Mouse (Mus musculus) skeletal muscle tissue, adult 2 months (tissue): Measurements from ENCODE around the gene Dusp11.
"Not testable (repeated sequence)": the region's sequence is repeated elsewhere in the genome, so short reads cannot be mapped to it uniquely, and the experiment has no call there.

Experiments
- DNase-seq: peaks from one replicate; pipeline ENCODE4 v3.0.0-alpha.2; 2012; ENCODE audit warnings: low read depth, low spot score

Gene Dusp11

DNA sequence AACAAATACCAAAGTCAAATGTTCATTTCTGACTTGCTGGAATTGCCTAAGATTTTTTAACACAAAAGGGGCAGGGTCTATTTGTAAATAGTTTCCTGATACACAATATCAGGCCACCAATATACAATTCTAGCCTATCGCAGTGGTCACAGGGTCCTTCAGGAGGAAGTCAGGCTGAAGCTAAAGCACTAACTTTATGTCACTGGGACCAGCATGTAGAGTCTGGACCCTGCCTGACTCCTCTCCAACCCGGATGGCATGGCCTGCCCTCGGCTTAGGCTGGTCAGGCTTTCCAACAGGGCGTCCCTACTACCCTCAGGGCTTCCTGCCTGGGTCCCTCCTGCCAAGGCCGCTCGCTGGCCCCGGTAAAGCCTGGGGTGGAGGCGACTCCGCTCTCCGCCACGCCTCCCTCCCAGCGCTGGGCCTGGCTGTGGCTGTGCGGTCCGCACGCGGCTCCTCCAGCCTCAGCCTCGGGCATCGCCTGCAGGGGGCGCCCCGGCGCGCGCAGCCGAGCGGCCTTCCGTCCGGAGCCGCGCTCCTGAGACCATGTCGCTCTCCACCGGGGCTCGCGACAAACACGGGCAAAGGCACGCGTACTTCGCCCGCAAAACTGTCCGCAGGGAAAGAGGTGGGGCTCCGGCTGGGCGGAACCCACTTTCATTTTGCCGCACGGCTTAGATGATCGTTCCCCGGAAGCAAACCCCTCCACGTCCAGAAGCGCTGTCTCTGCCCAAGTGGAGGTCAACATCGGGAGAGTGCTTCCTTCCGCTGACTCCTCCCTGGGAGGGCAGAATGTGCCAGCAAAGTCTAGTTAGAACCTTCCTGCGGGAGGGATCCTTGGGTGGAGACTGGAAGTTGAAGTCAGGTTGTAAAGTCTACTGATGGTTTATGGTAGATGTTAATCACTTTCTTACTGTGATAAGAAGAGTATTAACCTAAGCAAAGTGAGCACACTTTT is 24.7 kb downstream of the Dusp11 start:
- DNase-seq: peak; percentile 84

DNA sequence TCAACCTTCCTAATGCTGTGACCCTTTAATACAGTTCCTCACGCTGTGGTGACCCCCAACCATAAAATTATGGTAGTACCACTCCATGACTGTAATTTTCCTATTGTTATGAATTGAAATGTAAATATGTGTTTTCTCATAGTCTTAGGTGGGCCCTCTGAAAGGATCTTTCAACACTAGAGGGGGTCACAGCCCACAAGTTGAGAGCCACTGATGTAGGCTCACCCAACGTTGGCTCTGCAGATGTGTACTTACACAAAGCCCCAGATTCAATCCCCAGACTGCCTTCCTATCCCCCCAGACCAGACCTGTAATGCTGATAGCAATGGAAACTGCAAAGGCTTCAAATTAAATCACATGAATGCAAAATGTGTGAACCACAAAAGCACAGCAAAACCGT is 25.8 kb downstream of the Dusp11 start:
- DNase-seq: no peak

DNA sequence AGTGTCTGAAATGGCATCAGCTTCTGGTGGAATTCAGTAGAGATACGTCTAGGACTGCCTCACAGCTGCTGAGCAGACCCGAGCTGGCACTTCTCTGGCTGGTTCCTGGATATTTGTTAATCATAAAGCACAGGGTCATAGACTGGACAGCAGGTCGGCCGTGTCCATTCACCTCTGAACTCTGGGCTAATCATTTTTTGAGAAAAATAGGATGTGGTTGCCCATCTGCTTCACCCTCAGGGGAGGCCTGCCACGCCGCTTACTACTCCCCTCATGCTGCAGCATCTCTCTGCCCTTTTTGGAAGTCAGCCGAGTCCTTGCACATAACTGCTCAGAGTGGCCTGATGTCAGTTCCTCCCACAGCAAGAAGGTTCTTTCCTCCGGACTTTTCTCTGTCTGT is 27.4 kb downstream of the Dusp11 start:
- DNase-seq: no peak

DNA sequence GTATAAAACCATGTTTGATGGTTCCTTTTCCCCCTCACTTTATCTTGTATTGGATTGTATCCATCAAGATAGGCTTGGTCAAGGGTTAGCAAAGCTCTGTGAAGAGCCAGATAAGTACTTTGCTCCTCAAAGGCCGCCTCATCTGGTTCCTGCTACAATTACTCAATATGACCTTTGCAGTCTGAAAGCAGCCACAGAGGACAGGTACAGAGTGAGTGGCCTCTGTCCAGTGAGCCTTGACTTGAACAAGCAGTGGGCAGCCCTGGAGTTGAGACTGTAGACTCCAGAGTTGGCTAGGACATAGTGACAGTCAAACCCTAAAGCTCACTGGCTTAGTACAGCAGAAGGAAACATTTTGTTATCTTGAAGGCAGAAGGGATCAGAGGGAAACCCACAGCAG is 32.2 kb downstream of the Dusp11 start:
- no peak for DNase-seq

DNA sequence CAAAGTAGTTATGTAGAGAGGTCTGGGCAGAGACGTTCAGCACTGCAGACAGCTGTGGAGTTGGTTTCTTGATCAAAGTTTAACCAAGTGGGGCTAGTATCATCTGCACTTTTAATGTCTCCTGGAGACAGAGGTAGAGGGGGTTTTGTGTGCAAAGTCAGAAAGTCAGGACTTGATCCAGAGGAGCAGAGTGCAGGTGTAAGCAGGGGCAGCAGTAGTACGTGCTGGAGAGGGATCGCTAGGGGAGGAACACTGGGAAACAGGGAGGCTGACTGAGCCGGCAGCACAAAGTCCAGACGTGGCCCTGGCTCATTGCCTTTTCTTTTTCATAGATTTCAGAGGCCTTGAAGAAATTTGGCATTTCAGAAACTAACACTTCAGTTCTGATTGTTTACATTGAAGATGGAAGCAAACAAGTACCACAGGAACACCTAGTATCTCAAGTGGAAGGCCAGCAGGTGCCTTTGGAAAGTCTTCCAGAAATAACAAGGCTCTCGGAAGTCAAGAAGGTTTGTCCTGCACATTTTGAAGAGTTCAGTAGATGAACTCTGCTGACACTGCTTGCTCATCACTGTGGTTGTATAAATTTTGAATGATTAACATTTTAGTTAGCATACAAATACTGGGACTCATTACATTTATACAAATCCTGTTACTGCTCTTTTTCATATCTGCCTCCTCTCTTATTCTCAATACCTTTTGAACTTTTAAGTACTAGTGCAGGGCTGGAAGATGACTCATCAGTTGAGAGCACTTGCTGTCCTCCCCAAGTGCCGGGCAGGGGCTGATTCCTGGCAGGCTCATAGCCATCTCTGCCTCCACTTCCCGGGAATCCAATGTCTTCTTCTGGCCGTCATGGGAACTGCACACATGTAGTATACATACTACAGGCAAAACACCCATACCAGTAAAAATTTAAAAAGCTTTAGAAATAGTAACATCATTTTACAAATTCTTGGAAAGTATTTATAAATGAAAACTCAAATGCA is 33.7 kb downstream of the Dusp11 start:
- no peak for DNase-seq

DNA sequence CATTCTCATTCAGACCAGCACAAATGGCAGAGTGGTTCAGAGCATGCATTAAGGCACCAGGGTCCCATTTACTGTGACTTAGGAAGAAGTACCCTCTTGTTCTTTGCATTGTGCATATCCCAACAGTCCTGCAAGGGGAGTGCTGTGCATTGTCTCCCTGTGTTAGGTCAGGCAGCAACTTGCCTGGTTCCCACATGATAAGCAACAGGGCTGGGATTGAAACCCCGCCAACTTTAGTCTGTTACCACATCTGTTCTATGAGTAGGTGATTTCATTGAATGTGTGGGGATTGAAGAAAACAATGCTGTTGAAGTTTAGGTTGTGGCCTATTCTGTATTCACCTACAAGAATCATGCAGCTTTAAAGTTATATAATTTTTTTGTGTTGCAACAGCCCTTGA is 34.8 kb downstream of the Dusp11 start:
- no peak for DNase-seq

DNA sequence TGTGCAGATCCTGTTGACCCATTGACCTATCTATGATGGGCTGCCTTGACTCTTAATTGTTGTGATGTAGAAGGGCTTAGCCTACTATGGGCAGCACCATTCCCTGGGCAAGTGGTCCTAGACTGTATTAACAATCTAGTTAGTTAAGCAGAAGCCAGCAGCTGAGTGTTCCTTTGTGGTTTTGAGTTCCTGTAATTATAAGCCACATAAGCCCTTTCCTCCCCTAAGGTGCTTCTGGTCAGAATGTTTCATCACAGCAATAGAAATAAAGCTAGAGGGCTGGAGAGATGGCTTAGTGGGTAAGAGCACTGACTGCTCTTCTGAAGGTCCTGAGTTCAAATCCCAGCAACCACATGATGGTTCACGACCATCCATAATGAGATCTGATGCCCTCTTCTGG is 37.8 kb downstream of the Dusp11 start:
- DNase-seq: no peak

DNA sequence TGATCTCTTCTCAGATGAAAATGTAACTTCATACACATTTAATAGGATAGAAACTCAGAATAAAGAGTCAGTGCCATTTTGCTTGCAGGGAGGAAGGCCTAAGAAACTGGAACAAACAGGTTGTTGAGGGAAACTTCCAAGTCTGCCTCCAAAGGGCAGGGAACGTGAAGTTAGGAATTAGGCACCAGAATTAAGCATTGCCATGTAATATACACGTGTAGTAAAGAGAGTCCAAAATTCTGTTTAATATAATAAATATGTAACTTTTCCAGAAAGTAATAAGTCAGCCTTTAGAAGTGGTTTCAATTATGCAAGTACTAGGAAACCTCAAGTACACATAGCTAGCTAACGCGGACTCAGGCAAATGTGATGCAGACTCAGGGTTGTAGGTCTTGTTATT is 42.1 kb downstream of the Dusp11 start:
- no peak for DNase-seq

DNA sequence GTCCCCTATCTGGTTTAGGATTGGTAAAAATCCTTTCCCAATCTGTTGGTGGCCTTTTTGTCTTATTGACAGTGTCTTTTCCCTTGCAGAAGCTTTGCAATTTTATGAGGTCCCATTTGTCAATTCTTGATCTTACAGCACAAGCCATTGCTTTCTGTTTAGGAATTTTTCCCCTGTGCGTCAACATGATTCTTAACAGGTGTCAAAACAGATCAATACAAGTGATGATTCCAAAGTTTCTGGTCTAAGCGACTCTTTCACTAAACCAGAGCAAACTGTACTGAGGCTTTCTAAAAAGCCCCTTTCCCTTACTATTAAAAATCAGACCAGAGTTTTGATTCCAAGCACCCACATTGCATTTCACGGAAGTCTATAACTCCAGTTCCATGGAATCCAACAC is 43.1 kb downstream of the Dusp11 start:
- not testable (repeated sequence) for DNase-seq

DNA sequence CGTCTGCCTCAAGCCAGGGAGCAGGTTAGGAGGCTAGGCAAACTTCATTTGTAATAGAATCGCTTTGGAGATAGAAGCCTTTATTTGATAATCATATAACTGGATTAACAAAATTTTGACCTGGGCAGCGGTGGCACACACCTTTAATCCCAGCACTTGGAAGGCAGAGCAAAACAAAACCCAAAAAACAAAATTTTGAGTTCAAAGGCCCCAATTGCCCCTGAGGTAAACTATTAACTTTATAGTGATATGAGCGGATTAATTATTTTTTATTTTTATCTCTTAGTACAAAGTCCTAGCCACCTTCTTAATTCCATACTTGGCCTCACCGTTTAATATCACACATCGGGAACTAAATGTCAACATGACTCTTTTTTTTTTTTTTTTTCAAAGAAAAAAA is 44.9 kb downstream of the Dusp11 start:
- DNase-seq: no peak

DNA sequence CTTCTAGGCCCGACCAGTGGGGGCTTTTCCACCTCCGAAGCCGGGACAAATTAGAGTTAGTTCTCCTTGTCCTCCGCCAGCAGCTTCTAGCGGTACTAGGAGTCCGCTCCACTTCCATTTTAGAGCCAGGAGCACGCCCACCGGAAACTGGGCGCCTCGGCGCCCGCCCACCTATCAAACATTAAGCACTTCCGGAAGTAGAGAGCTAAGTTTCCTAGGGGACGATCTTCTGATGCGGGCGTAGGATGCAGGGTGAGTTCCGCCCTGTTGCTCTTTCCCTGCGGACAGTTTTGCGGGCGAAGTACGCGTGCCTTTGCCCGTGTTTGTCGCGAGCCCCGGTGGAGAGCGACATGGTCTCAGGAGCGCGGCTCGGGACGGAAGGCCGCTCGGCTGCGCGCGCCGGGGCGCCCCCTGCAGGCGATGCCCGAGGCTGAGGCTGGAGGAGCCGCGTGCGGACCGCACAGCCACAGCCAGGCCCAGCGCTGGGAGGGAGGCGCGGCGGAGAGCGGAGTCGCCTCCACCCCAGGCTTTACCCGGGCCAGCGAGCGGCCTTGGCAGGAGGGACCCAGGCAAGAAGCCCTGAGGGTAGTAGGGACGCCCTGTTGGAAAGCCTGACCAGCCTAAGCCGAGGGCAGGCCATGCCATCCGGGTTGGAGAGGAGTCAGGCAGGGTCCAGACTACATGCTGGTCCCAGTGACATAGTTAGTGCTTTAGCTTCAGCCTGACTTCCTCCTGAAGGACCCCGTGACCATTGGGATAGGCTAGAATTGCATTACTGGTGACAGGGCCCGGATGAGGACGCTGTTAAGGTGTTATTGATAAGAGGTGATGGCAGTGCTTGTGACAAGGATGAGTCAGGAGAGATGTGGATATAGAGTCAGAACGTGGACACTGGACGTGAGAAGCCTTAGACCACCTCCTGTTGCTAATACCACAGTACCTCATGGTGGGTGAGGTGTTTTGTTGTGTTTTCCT is 45.6 kb downstream of the Dusp11 start, which contains the start of gene Nat8f1:
Gene Nat8f1 (minus strand): TSS at position 149 of the 975 bp plus-strand sequence.
- peak; percentile 84 for DNase-seq

DNA sequence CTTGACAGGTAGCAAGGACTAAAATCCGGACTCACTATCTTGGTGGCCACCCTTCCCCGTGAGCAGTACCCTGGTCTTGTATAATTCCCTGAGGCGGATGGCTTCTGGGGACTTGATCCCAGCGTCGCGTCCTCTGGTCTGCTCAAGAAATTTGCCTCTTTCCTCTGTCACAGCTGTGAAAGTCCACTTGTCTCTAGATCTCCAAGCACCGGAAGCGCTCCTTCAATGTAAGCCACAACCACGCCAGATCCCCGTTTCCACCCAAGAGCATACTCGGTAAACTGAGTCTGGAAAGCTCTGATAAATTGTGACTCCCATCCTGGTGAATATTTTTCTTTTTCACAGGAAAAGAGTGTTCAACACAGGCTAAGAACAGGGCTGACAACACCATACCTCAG is 46.3 kb downstream of the Dusp11 start:
- DNase-seq: no peak

DNA sequence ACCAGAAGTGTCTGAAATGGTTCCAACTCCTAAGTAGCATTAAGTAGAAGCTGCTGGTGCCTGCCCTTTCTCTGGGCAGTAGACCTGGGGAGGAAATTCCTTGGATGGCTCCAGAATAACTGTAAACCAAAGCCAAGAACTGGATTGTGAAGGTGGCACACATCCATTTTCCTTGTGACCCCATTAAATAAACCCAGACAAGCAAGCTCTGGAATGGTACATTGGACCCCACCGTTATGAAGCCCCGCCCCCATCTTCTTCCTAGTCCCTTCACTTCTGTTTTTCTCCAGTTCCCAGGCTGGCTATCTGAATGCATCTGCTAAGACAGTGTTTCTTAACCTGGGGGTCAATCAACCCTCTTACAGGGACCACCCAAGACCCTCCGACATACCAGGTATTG is 49.9 kb downstream of the Dusp11 start, which contains the start of gene Tprkb:
Gene Tprkb (plus strand): TSS at position 279 of the 400 bp plus-strand sequence.
- DNase-seq: no peak

DNA sequence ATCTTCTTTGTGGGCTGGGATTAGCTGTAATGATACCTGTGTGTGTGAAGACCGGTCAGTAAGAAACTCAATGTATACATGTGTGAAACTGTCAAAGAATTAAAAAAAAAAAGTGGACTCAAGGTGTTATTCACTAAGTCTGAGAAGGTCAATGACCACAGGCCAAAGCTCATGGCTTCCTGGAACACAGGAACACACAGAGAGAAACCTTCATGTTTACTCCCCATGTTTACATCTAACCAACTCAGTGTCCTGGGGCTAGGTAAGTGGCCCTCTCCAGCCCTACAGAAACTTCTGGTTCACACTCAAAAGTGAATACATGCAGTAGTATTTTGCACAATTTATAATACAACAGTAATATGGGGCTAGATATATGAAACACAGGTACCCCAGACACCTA is 51.8 kb downstream of the Dusp11 start:
- no peak for DNase-seq

DNA sequence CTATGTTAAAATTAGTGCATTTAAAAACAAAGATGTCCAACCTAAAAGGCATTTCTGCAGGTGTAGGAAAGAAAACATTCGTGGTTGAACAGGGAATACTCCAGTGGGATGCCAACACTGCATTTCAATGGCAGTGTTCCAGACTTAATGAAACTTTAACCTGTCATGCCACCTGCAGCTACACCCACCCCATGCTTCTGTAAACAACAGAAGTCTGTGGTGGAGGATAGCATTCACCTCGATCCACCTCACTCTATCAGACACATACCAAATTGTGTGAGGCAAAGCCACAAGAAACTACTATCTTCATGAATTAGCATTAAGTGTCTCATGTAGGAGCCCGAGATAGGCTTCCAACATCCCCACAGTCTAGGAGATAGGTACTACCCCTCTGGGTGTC is 53.1 kb downstream of the Dusp11 start:
- DNase-seq: no peak

DNA sequence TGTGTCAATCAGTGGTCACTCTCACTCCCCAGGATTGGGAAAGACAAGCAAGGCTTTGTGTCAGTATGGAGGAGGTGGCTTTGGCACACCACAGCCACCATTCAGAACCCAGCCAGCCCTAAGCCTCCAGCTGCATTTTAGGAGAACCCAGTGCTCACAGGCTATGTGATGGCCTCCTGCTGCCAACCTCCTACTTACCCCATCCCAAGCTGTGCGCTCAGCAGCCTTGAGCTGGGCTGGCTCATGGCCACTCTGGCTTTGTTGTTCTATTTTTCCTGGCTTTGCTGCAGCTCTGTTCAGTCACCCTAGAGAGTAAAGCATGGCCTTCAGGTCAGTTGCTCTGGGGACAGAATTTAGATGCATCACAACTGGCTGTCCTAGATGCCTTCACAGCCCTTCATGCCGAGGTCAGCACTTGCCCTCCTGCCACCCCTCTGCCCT is 54.5 kb downstream of the Dusp11 start:
- not testable (repeated sequence) for DNase-seq

DNA sequence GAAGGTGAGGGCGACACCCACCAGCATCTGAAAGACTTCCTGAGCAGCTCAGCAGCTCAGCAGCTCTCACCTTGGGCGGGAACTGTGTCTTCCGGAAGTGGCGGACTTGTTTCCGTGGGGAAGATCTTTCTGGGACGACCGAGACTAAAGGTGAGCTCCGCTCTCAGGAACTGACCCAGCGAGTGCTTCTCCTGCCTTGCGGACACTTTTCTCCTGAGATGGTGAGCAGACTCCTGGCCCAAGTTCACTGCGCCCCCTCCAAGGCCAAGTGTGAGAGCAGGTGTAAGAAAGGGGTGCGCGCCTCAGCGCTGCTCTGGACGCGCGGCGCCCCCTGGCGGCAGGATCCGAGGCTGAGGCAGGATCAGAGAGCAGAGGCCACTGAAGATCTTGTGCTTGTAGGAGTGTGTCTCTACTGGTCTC is 56.8 kb downstream of the Dusp11 start, which contains the start of gene Nat8f4:
Gene Nat8f4 (minus strand): TSS at position 243 of the 420 bp plus-strand sequence.
- DNase-seq: not testable (repeated sequence)

DNA sequence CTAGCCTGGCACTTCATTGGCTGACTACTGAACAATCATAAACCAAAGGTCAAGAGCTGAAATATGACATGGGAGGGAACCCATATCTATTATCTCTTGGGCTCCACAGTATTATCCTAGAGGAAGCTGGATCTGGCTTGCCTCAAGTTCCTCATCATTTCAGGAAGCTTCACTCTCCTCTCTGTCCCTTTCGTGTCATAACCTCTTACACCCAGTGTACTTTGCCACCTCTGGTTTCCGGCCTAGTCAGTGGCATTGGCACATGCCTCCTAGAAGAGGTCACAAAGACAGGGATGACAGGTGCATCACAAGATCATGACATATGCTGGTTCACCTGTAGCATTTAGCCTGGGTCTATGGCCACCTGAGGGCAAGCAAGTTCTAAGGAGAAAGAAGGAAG is 59.2 kb downstream of the Dusp11 start:
- DNase-seq: no peak

DNA sequence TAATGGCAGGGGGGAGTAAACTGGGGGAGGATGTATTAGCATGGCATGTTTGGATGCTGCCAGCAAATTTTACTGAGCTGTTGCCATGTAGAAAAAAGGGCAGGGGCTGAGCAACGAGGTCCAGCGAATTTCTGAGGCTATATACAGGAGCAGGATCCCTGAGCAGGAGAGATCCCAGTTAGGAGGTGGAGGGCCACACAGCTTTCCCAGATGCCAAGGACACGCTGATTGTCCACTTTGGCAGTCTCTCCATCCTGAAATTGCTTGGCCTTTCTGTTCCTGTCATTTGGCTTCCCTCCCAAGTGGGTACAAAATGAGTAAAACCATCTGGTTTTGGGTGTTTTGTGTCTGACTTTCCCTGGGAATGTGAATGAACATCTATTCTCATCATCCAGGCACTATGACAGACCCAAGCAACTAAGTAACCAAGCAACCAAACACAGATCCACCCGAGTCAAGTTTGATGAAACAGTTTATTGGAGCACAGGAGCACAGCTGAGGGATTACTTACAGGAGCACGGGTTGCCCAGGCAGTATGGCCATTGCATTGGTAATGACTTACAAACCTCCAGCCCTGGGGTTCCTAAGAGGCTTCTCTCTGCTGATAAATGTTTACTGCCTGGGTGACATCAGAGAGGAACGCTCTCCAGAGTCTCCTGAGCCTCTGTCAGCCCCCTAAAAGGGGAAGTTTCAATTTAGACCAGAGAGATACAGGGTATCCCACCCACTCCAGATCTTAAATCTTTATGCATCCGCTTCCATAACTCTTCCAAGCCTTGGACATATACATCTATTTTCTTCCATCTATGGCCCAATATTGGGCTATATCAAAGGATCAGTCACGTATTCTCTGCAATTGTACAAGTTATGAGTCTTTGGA is 62.6 kb downstream of the Dusp11 start:
- DNase-seq: not testable (repeated sequence)
